10 mouse cellular contexts compared by ENCODE assay signal in the genomic region with DNA sequence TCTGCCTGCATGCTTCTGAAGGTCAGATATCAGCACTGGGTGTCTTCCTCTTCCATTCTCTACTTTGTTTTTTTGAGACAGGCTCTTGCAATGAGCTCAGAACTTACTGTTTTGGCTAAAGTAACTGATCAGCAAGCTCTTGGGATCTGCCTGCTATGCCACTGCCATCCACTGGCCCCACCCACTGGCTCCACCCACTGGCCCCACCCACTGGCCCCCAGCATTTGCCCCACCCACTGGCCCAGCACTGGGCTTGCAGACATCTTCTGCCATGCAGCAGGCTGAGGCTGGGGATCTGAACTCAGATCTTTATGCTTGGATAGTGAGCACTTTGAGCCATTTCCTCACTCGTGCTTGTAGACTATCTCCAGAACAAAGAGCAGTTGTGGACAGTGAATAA.
DNase-seq lines count a peak whose midpoint lies in the region; ATAC-seq and TF ChIP-seq lines count a peak whose summit lies in the region.
"Had no signal": no experiment of that assay in that cellular context is flagged by ENCODE, and none has a peak within 500 bp of the region (broad histone marks: within the 10 kb centered on the region; RNA-seq: fewer than 3 reads in every experiment).

No protein-coding gene starts in this region.

- H3K9me3 ChIP-seq in forebrain, embryonic 11.5 days (ENCODE audit: control insufficient read depth, low read length): no peaks in the 10 kb centered on the region
- H3K9me3 ChIP-seq in forebrain, embryonic 15.5 days: no peaks in the 10 kb centered on the region
- H3K9me3 ChIP-seq: stomach, embryonic 15.5 days had no signal

- H3K4me3 ChIP-seq in forebrain, embryonic 11.5 days (ENCODE audit: low read depth, low read length): no peak overlapping the region
- H3K4me3 ChIP-seq in forebrain, embryonic 15.5 days: no peak overlapping the region
- no peak overlapping the region for H3K4me3 ChIP-seq in cerebellum, adult 2 months (replicated peaks; ENCODE audit: insufficient read depth, low read depth, low read length)
- H3K4me3 ChIP-seq: stomach, embryonic 15.5 days had no signal

- no peaks in the 10 kb centered on the region for H3K36me3 ChIP-seq in forebrain, embryonic 11.5 days (ENCODE audit: control insufficient read depth, insufficient read depth, low read length)
- H3K36me3 ChIP-seq in forebrain, embryonic 15.5 days: no peaks in the 10 kb centered on the region
- H3K36me3 ChIP-seq: stomach, embryonic 15.5 days had no signal

- no peak for TF ChIP-seq CTCF in cerebellum, adult 2 months (IDR thresholded peaks at IDR 0.05; ENCODE audit: borderline replicate concordance, insufficient read depth, low read depth, low read length)

- no peaks in the 10 kb centered on the region for H3K27me3 ChIP-seq in forebrain, embryonic 11.5 days (ENCODE audit: control insufficient read depth, insufficient read depth, low read length)
- no peaks in the 10 kb centered on the region for H3K27me3 ChIP-seq in forebrain, embryonic 15.5 days
- no peaks in the 10 kb centered on the region for H3K27me3 ChIP-seq in cerebellum, adult 2 months (ENCODE audit: control insufficient read depth, insufficient read depth, low read length)
- H3K27me3 ChIP-seq: stomach, embryonic 15.5 days had no signal

- H3K4me1 ChIP-seq in forebrain, embryonic 11.5 days (replicated peaks; ENCODE audit: control insufficient read depth, insufficient read depth, low read length): no peaks in the 10 kb centered on the region
- H3K4me1 ChIP-seq in forebrain, embryonic 15.5 days: no peaks in the 10 kb centered on the region
- no peaks in the 10 kb centered on the region for H3K4me1 ChIP-seq in cerebellum, adult 2 months (ENCODE audit: control insufficient read depth, insufficient read depth, low read length)

- no peak overlapping the region for H3K9ac ChIP-seq in forebrain, embryonic 11.5 days (ENCODE audit: low read length)
- no peak overlapping the region for H3K9ac ChIP-seq in forebrain, embryonic 15.5 days (replicated peaks)
- H3K9ac ChIP-seq: stomach, embryonic 15.5 days had no signal

- H3K27ac ChIP-seq in forebrain, embryonic 11.5 days (ENCODE audit: low read depth, low read length): no peak overlapping the region
- no peak overlapping the region for H3K27ac ChIP-seq in forebrain, embryonic 15.5 days (replicated peaks)
- H3K27ac ChIP-seq in cerebellum, adult 2 months (ENCODE audit: insufficient read depth, low read length): no peak overlapping the region
- H3K27ac ChIP-seq: stomach, embryonic 15.5 days had no signal

- no peak overlapping the region for H3K4me2 ChIP-seq in forebrain, embryonic 11.5 days (ENCODE audit: low read depth, low read length, severe bottlenecking)
- H3K4me2 ChIP-seq in forebrain, embryonic 15.5 days (replicated peaks): no peak overlapping the region
- H3K4me2 ChIP-seq: stomach, embryonic 15.5 days had no signal

- peak; percentile 60 for DNase-seq in forebrain, embryonic 11.5 days (ENCODE audit: low spot score)
- peak; percentile 65 for DNase-seq in thymus, postnatal 4 days
- DNase-seq in thymus, postnatal 36 days: no peak
- peak; percentile 74 for DNase-seq in liver
- DNase-seq in yolk sac, embryonic 10.5 days (ENCODE audit: low spot score): peak; percentile 45
- no peak for DNase-seq in cerebellum, adult 2 months
- no peak for DNase-seq in cerebellum, adult 8-10 months
- DNase-seq: cerebellum, adult 11-12 months had no signal

- no peak for TF ChIP-seq POLR2A in cerebellum, adult 2 months (IDR thresholded peaks at IDR 0.05; ENCODE audit: borderline replicate concordance, insufficient read depth, low read length)

- ATAC-seq in forebrain, embryonic 11.5 days (replicated peaks; ENCODE audit: low FRiP score): no peak
- ATAC-seq in forebrain, embryonic 15.5 days (replicated peaks): no peak

- WGBS in forebrain, embryonic 11.5 days: 55% methylated on average over 1 of the region's 1 CpGs
- 58% methylated on average over 1 of the region's 1 CpGs for WGBS in forebrain, embryonic 15.5 days
- WGBS in cerebellum, adult 2 months: 62% methylated on average over 1 of the region's 1 CpGs

Comparison
In these comparisons a context has a peak if more than half of its experiments do, and no peak if none do; other contexts are left out.
1. DNase-seq: peak in forebrain, embryonic 11.5 days (single experiment), thymus, postnatal 4 days (single experiment), liver (single experiment) and yolk sac, embryonic 10.5 days (single experiment); none in thymus, postnatal 36 days (0 of 2), cerebellum, adult 2 months (0 of 2) and cerebellum, adult 8-10 months (single experiment).